In the genomic region with DNA sequence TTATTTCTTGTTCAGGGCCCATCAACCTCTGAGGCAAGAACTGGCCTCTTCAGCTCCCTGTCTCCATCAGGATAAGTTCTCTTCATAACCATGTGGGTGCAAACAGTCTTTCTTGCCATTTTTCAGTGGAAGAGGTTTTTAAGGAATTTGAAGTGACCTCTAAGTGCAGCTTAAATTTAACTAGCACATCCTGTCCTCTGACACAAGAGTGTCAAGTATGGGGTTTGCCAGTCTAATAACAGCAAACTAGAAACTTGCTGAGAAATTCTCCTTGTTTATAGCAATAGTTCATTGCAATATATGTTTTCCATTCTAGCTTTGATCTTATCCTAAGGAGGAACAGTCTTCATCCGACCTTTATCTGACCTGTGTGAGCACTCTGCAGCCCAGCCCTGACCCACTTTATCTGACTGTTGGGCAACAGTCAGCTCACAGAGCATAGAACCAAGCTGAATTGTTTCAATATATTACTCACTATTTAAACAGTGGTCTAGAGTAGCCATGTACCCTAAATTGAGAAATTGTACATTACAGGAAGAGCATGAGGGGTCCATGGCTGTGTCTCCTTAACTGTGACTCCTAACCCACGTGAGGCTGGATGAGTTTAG, we compare ENCODE assay signal across 14 mouse cellular contexts.
"Had no signal": no experiment of that assay in that cellular context is flagged by ENCODE, and none has a peak within 500 bp of the region (broad histone marks: within the 10 kb centered on the region; RNA-seq: fewer than 3 reads in every experiment).

No protein-coding gene starts in this region.

- H3K36me3 ChIP-seq: liver, embryonic 12.5 days; midbrain, embryonic 13.5 days; midbrain, embryonic 15.5 days; neural tube, embryonic 12.5 days had no signal

- H3K27ac ChIP-seq: liver, embryonic 12.5 days; liver, embryonic 14.5 days; macrophage; midbrain, embryonic 13.5 days; midbrain, embryonic 15.5 days; neural tube, embryonic 12.5 days had no signal

- ATAC-seq: liver, embryonic 12.5 days; midbrain, embryonic 13.5 days; midbrain, embryonic 15.5 days had no signal

- H3K4me3 ChIP-seq: liver, embryonic 12.5 days; megakaryocyte, embryonic 14.5 days; midbrain, embryonic 13.5 days; midbrain, embryonic 15.5 days; neural tube, embryonic 12.5 days had no signal

- H3K9ac ChIP-seq: liver, embryonic 12.5 days; liver, embryonic 14.5 days; midbrain, embryonic 13.5 days; midbrain, embryonic 15.5 days; neural tube, embryonic 12.5 days had no signal

- H3K27me3 ChIP-seq: liver, embryonic 12.5 days; megakaryocyte, embryonic 14.5 days; midbrain, embryonic 13.5 days; midbrain, embryonic 15.5 days; neural tube, embryonic 12.5 days had no signal

- H3K9me3 ChIP-seq: liver, embryonic 12.5 days; megakaryocyte, embryonic 14.5 days; midbrain, embryonic 13.5 days; midbrain, embryonic 15.5 days; neural tube, embryonic 12.5 days had no signal

- H3K4me2 ChIP-seq: liver, embryonic 12.5 days; midbrain, embryonic 11.5 days; midbrain, embryonic 13.5 days; midbrain, embryonic 15.5 days; neural tube, embryonic 12.5 days had no signal

- H3K4me1 ChIP-seq: liver, embryonic 12.5 days; megakaryocyte, embryonic 14.5 days; midbrain, embryonic 13.5 days; midbrain, embryonic 15.5 days; neural tube, embryonic 12.5 days had no signal

- DNase-seq: right cerebral cortex, postnatal 25 days; right cerebral cortex, postnatal 4 days; spleen, adult 18-20 months; thymus, adult 18-20 months; thymus, postnatal 14 days; thymus, postnatal 36 days had no signal
